Mouse (Mus musculus): ENCODE measurements around the gene Apol11a.
"Not testable (repeated sequence)": the region's sequence is repeated elsewhere in the genome, so short reads cannot be mapped to it uniquely, and the experiment has no call there.

GRCm38 (mm10) chr15:77523186-77523843, 15.2 kb downstream of the Apol11a start:
- TF ChIP-seq GATA1, TAL1 (IDR thresholded peaks at IDR 0.05; ENCODE audit: low read length): not testable (repeated sequence)
